Mouse (Mus musculus): ENCODE measurements around the gene Washc4.

- TF ChIP-seq CTCF (IDR thresholded peaks at IDR 0.05; ENCODE audit: low read depth, low read length) (no peak), POLR2A (IDR thresholded peaks at IDR 0.05; ENCODE audit: extremely low read depth, insufficient read depth, low read length) (no peak)
Measured at GRCm38 (mm10) chr10:83624065-83624464, 80.5 kb downstream of the Washc4 start.
